Mouse (Mus musculus): ENCODE measurements around the gene Sec63.

Gene Sec63

DNA sequence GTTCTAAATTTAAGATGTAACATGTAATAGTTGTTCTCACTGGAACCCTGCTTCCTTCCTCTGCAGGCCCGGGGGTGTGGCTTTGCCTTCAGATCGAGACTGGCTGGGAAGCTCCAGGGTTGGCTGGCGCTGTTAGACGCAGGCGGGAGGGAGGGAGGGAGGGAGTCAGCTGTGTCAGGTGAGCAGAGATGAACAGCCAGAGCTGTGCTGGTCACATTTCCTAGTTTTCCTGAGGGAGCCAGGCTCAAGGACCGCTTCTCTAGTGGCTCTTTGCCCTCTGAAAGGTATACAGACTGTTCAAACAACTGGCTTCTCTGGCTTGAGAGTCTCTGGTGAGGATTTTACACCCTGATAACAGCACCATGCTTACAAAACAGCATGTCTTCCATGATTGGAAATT lies 69.1 kb downstream of the Sec63 start:
- DNase-seq = no peak

DNA sequence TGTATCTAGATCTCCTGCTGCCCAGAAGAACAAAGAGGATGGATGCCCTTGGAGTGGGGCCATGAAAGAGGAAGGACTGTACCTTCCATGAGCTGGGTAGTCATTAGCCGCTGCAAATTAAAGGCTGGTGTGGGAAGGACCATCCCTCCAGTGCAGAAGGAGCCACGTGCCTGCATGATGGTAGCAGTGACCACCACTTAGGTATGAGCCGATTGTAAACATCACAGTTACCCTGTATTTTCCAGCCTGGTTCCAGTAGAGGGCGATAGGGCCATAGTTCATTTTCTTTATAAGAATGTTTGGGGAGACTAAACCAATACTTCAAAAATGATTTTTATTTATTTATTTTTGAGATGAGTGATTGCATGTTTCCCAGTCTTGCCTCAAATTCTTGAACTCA lies 71.4 kb downstream of the Sec63 start:
- no peak for DNase-seq

DNA sequence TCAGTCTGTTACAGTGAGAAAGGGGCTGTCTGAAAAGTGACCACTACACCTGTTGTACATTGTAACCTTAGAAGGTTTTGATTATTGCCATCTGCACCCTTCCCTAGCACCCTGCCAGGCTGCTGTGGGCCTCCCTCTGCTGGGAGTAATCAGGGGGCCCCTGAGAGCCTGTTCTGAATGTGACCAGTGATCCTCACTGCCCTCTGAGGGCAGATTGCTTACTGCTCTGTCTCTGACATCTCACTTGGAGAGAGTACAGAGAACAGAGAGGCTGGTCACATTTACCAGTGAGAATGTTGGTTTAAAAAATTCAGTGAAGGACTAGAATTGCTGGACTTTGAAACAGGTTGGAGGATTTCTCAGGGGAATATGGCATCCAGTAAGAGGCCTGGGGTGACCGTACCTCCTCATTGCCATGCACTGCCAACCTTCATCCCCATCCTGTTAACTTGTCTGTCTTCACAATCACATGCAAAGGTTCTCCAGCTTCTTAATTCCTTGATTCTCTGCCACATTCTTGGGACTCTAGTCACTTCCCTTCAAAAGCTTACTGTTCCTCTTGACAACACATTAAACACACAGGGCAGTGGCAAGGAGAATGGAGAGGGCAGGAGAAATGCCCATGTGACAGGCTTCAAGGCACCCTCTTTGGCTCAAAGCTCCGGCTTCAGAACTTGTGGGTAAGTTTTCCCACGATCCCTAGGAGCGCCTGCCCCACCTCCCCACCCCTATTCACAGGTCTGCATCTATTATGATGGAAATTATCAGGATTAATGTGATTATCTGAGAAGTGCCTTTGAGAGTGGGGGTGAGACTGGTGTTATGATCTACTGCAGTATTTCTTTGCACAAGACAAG lies 72.8 kb downstream of the Sec63 start:
- no peak for DNase-seq

DNA sequence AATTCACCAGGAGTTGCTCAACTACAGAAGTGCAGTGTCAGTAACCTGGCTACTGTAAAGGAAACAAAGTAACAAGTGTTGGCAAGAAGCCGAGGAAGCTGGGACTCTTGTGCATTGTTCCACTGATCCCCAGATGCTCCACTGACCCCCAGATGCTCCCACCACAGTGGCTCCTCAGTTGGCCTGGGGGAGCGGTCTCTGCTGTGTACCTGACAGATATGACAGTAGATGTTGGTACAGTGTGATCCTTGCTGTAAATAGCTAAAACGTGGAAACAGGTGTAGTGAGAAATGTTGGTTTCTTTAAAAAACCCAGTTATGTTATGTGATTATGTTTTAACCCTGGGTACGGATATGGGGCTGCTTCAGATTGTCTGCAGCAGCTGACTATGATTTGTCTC lies 76.8 kb downstream of the Sec63 start:
- DNase-seq = no peak

DNA sequence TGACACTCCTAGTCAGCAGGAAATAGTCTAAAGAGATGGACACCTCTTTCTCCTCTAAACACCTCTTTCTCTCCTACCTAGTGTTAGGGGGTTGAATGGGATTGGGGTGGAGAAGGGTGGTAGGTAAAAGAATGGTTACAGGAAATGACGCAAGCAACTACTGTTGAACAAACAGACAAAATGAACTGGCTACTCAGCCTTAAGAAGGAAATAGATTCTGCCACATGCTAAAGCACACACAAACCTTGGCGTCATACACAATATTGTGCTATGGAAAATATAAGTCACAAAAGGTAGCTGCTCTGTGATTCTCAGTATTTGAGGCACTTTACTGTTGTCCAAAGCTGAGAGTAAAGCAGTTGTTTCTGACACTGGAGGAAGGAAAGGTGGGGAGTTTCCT lies 77.4 kb downstream of the Sec63 start:
- no peak for DNase-seq

DNA sequence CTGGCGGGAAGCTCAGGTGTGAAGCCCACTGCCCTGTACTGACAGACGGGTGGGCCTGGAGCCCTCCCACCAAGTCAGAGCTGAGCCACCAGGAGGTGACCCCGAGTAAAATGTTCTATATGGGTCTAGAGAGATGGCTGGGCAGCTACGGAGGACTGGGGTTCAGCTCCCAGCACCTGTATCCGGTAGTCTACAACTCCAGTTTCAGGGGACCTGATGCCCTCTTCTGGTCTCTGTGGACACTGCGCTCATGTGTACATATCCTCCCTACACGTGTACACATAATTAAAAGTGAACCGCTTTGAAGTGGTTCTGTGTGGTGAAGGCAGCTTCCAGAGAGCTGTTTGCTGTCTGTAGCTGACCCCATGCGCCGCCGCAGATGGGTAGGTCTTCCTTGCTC lies 78.7 kb downstream of the Sec63 start:
- no peak for DNase-seq

DNA sequence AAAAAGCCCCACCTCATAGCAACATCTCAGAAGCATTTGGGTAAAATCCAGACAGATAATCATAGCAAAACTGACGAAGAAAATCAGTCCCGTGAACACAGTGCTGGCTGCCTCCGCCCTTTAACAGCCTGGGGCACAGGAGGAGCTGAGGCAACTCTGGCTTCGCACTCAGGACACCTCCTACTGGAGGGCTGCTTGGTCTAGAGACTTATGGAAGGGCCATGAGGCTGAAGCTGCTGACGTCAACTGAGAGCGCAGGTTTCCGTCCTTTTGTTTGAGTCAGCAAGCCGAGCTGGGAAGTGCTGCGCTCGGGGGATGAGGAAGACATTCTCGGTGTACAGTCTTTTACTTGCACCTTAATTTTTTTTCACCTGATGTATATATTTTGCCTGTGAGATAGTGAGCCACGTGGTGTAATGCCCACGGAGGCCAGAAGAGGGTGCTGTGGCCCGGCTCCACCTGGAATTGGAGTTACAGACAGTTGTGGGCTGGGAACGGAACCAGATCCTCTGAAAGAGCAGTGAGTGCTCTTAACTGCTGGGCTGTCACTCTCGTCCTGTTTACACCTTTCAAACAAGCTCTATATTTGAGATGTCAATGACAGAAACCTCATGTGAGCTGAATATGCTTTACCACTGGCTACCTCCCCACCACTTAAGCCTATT lies 80.4 kb downstream of the Sec63 start:
- no peak for DNase-seq

DNA sequence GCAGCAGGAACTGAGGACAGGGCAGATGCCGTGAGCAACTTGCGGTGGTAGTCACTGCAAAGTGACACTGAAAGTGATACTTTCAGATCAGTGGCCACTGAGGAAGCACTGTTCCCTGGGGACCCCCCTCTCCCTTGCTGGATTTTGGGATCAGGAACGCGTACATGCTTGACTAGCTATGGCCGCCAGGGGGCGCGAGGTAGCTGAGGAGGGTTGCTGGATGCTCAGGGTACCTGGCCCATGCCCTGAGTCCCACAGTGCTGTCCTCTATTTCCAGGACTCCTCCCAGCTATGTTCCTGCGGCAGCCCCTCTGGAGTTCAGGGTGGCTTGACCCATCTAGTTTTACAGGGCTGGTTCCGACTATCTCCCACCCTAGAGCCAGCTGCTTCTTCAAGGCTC lies 81.1 kb downstream of the Sec63 start:
- peak; percentile 88 for DNase-seq

DNA sequence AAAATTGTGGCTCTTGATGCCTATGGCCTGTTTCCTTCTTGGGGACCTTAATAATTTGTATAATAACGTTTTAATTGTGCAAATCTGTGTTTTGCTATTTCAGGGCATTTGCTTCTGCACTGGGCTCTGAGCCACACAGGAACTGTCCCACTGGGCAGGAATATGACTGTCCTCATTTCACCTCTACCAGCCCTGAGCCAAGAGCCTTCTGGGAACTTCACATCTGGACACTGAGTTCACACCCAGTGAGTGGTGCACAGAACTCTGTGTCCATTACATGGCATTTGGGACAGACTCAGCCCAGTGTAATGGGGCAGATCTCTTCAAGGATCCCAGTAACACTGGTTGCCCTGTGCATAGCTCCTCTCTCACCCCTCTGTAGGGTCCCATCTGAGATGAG lies 82.1 kb downstream of the Sec63 start:
- no peak for DNase-seq

DNA sequence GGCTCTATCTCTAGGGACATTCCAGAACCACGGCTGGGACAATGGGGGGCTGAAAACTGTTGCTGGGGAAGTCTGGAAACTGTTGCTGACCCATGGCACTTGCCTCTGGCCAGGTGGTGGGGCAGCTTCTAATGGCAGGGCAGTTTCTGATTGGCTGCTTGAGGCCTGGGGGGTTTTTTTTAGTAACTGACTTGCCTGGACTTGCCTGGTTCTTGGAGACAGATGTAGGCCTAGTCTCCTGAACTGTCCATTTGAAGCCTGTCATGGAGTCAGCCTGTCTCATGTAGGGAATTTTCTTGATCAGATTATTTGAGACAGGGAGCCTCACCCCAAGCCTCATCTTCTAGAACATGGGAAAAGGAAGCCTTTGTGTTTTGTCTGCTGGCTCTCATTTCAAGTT lies 84.2 kb downstream of the Sec63 start:
- no peak for DNase-seq

DNA sequence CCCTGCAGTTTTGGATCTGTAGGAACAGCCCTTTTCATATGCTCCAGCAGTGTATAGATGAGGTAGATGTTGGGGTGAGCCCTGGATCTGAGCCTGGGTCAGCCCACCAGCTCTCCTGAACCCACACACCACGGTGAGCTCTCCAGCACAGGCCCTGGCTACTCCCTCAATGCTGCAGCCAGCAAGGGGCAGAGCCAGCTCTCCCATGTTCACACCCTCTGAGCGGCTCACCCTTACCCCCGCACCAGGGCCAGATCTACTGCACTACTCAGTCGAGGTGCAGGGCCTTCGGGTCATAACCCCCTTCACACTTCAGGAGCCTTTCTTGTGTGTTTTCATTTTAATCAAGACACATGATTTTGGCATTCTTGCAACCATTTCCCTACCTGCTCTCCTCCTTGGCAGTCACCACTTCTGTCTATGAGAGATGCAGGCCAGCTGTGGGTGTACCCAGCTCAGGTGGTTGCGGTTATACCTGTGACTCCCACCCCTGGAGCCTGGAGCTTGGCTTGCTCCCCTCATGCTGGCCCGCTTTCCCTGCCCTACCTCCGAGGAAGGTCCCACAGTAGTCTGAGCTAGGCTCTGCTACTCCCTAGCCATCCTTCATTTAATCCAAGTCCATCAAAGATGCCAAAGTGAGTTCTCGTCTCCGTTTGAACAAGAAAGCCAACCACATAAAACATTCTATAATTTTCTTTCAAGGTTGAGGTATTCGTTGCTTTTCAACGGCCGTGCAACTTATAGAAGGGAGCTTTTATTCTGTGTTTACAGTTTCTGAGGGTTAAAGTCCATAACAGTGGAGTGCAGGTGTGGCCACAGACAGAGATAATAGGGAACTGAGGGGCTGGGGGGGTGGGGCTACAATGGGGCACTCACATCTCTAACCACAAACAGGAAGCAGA lies 87.1 kb downstream of the Sec63 start:
- DNase-seq = no peak

DNA sequence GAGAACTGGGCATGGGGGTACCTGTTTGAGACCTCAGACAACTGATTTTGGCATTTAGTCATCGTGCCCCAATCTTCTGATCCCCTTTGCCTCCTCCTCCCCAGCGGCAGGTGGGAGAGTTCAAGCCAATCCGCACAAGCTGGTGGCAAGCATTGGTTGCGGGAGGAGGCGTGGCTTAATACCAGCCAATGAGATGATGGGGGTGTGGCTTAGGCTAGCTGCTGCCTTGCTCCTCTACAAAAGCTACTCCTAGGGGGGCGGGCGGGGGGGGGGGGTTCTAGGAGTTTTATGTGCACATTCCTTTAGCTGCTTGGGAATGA lies 87.7 kb downstream of the Sec63 start:
- DNase-seq = no peak

DNA sequence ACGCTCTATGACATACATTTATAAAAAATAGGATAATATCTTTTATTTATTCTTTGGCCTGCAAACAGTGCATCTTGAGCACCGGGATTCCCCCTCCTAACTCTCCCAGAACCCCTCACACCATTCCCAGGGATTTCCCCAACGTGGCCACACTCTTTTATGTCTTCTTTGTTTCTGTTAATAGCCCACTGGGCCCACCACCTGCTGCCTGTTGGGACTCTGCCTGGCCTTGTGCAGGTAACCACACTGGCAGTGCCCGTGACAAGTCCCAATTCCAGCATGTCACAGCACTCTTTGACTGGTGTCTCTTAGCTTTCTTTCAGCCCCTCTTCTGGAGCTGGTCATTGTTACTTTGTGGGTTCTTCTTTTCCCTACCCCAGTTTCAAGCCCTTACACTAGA lies 93.5 kb downstream of the Sec63 start:
- no peak for DNase-seq

DNA sequence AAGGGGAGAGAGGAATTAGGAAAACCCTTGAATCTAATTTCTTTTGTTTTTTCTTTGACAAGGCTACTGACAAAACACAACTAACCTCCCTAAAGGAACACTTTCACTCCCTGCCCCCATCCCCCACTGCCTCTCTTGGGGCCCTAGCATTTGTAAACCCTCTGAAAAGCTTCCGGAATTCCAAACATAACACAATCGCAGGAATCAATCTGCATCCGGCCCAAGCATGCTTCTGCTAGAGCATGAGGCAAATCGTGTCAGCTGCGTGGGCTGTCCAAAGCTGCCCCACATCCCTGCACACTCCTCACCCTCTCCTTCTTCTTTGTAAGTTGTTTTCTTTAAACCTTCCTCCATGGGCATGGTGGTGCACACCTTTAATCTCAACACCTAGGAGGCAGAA lies 94.0 kb downstream of the Sec63 start:
- DNase-seq = peak; percentile 80

DNA sequence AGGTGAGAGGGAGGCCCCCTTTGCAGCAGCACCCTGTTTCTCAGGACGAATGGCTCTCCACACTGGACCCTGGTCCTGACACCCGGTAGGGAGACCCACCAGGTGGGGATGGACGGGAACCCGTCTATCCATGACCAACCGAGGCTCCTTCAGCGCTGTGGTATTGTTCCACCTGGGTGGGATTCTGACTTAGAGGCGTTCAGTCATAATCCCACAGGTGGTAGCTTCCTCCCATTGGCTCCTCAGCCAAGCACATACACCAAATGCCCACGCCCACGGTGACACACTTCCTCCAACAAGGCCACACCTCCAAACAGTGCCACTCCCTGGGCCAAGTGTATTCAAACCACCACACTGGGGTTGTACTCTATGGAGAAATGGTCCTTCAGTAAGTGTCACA lies 95.3 kb downstream of the Sec63 start:
- no peak for DNase-seq

DNA sequence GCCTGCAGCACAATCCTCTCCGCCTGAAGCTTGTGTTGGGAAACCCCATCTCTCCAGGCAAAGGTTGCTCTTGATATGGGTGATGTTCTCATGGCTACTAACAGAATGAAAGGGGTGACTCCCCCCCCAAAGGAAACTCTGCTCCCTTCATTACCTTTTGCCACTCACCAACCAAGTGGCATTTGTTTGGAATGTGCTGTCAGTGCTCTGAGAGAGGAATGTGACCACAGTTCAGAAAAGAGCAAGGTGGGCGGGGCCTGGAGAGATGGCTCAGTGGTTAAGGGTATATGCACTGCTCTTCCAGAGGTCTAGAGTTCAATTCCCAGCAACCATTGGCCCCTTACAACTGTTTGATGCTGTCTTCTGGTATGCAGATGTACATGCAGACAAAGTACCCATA lies 95.7 kb downstream of the Sec63 start:
- DNase-seq = no peak

DNA sequence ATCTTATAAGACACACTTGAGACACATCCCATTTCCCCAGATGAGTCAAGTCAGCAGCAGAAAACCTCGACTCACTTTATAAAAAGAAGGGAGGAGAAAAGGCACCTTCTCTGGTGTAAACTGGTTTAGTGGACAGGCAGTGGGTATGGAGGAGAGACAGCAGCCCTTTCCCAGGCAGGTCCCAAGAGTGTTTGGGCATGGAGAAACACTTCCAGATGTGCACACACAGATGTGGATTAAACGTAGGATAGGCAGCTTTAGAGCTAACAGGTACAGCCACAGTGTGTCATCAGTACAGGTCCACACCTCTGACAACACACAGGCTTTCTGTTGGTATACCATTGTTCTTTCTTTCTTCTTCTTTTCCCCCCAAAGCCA lies 98.5 kb downstream of the Sec63 start:
- DNase-seq = no peak

DNA sequence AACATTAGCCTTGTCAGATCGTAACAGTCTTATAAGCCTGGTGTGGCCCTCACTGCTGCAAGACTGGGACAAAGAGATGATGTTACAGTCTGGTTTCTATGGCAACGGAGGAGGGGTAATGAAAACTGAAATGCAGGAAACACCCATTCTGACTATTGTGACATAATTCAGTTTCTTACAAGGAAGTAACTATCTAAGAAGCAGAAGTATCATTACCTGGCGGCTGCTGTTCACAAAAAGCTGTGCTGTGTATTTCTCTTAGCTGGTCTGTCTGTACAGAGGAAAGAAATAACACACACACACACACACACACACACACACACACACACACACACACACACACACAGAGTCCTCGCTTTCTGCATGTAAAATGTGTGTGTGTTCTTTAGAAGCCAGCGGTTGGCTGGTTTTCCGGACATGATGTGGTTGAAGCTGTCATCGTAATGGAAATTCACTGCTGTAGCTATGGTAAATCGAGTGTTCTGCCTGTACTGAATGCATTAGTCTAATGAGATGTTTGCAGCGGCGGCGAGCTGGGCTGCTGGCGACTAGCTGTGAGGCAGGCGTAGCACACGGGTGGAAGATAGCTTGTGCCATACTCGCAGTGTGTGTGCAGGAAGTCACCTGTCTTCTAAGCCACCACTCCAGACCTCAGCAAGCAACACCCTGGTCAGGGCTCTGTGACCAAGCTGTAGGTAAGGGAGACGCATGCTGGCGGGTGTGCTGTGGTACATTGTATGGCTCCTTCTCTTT lies 99.0 kb downstream of the Sec63 start, which contains the start of gene Scml4:
Scml4 (plus strand) TSS at position 212 of the 753 bp plus-strand sequence.
- DNase-seq = peak; percentile 34

DNA sequence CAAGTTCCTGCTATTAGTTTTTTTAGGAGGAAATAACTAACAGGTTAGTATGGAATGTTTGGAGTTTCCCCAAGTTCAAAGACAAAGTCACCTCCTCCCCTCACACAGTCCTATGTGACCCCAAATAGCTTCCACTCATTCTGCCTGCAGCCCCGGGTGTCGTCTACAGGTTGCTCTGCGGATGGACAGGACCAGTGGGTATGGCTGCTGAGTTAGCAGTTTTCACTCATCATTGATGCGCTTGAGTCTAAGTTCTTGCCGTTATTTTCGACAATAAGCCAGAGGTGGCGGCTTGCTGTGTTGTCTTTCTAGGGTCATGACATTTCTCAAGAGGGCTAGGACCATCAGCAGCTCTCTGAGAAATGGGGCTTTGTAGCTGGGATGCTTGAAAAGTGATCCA lies 100.2 kb downstream of the Sec63 start:
- no peak for DNase-seq

DNA sequence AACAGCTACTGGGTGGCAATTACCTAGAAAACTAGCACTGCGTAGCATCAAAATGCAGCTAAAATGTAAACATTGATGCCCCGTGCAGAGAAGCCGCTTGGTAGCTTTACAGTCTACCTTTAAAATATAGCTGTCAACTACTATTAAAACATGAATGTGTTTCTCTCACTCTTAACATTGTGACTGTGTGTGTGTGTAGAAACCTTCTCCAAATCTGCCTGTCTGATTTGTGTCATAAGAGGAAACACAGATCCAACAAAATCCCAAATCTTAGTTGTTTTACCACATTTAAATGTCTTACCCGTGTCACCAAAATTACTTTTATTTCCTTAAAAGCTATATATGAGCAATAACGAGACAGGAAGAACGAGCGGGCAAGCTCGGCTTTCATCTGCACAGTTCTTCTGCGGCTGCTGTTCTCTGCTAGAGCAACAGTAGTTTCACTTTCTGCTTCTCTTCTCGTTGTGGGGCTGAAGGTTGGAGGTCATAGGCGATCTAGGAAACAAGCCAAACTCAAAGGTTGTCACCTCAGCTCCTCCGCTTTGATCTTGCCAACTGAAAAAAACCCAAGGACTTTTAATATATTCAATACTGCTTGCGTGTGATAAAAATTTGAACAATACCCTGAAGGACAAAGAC lies 100.9 kb downstream of the Sec63 start:
- DNase-seq = peak; percentile 68

DNA sequence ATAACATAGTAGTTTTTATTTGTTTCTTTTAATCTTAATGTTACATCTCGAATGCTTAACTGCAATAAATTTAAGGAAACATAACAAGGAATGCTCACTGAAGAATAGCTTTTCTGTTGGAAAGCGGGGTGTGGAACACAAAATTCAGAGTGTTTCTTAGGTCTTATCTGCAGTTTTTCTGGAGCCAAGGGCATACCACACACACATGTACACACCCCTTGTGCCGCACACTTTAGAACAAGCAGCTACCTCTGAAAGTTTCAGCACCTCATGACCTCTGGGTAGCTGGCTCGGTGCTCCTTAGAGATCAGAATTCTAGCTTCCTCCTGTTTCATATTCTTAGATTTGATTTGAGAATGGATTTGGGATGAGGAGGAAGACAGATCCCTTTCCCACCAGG lies 101.5 kb downstream of the Sec63 start:
- no peak for DNase-seq

DNA sequence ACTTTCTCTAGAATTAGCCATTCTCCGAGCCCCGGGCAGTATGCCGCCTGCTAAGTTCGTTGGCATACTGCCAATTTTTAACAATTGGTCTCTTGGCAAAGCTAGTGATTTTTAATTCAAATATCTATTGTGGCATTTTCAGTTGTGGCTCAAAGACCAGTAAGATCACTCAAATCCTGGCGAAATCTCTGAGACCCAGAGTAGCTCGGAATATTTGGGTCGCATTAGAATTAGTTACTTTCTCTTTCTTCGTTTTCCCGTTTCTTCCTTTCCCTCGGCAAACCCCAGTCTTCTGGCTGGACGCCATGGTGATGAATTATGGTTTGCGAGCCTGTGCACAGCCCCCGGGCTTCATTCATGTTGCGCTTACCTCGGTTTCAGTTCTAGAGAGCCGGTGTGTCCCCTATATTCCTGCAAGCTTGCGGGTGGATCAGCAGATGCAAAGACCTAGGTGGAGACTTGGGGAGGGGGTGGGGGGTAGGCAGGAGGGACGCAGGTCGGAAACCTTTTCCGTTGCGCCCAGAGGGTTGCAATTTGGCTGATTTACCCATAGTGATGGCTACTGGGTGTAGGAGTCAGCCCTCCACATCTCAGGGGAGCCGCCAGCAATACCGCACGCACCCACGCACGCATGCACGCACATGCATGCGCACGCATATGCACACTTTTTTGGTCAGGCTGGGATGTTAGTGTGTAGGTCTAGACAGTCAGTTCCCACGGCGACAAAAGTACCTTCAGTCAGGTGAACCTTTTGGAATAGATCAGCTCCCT lies 102.5 kb downstream of the Sec63 start:
- DNase-seq = peak; percentile 79
